Mouse (Mus musculus) lung, adult 2 months (tissue): ENCODE results near the gene Foxp1.

ENCODE experiments used
- CTCF ChIP-seq: fragments of 200-500 bp; IDR thresholded peaks from 2 replicates; pipeline ENCODE4 v1.5.1; 2011; ENCODE audit warnings: mild to moderate bottlenecking, low read length, control low read depth; ENCODE audit not compliant: insufficient read depth
- POLR2A ChIP-seq: fragments of 200-500 bp; IDR thresholded peaks from 2 replicates; pipeline ENCODE4 v1.6.1; 2011; ENCODE audit warnings: low read depth, mild to moderate bottlenecking, control low read depth, low read length, borderline replicate concordance; ENCODE audit errors: extremely low read depth

GRCm38 (mm10) chr6:98934381-98934780, 588.1 kb downstream of the Foxp1 start:
- TF ChIP-seq POLR2A = no peak
- no peak for TF ChIP-seq CTCF
